Mouse (Mus musculus) midbrain, postnatal 0 days (tissue): ENCODE measurements around the gene Shld2. TPM values are rescaled to one million over a fixed set of nuclear protein-coding genes. Genes with fewer than 3 reads are reported as not detected.
A peak's percentile ranks its signal among the peaks of the same experiment; 100 is the strongest.

Experiments
- ATAC-seq: fragments of 200-750 bp; cut with Nextera tagmentation; 2 replicates; pipeline ENCODE4 v1.8.0; 2017; ENCODE audit warnings: moderate number of reproducible peaks, mild to moderate bottlenecking, moderate TSS enrichment, moderate library complexity; ENCODE audit not compliant: low FRiP score
- DNase-seq: peaks from one replicate; pipeline ENCODE4 v3.0.0-alpha.2; 2015; ENCODE audit warnings: low spot score
- H3K27ac ChIP-seq: fragments of 300-500 bp; sonication (generic); 2 replicates; pipeline ENCODE4 v1.5.1; 2014; ENCODE audit warnings: low read depth, mild to moderate bottlenecking, low read length, mixed read lengths
- H3K27me3 ChIP-seq: fragments of 300-500 bp; sonication (generic); 2 replicates; pipeline ENCODE4 v1.6.1; 2014; ENCODE audit warnings: low read length, control low read depth, mixed read lengths; ENCODE audit not compliant: insufficient read depth
- H3K36me3 ChIP-seq: fragments of 300-500 bp; sonication (generic); 2 replicates; pipeline ENCODE4 v1.6.1; 2014; ENCODE audit warnings: low read length, control low read depth, mixed read lengths; ENCODE audit not compliant: insufficient read depth
- H3K4me1 ChIP-seq: fragments of 300-500 bp; sonication (generic); 2 replicates; pipeline ENCODE4 v1.6.1; 2014; ENCODE audit warnings: mild to moderate bottlenecking, control low read depth, antibody characterized with exemption, low read length, mixed read lengths; ENCODE audit not compliant: insufficient read depth
- H3K4me2 ChIP-seq: fragments of 300-500 bp; sonication (generic); 2 replicates; pipeline ENCODE4 v1.6.1; 2014; ENCODE audit warnings: low read depth, mild to moderate bottlenecking, low read length, mixed read lengths; ENCODE audit not compliant: poor library complexity, severe bottlenecking
- H3K4me3 ChIP-seq: fragments of 300-500 bp; sonication (generic); 2 replicates; pipeline ENCODE4 v1.5.1; 2014; ENCODE audit warnings: low read depth, mild to moderate bottlenecking, low read length, moderate library complexity
- H3K9ac ChIP-seq: fragments of 300-500 bp; sonication (generic); replicated peaks from 2 replicates; pipeline ENCODE4 v1.6.1; 2014; ENCODE audit warnings: mild to moderate bottlenecking, low read length, moderate library complexity, mixed read lengths; ENCODE audit not compliant: poor library complexity, severe bottlenecking
- H3K9me3 ChIP-seq: fragments of 300-500 bp; sonication (generic); 2 replicates; pipeline ENCODE4 v1.6.1; 2016; ENCODE audit warnings: low read length, control low read depth
- CTCF ChIP-seq: IDR thresholded peaks from 2 replicates; pipeline ENCODE4 v1.5.1; 2016; ENCODE audit warnings: antibody characterized with exemption, mild to moderate bottlenecking
- WGBS: fragments of 180-500 bp; shearing (Covaris S2); extraction: QIAGEN DNeasy Blood & Tissue Kit; methylation state at CpG from one replicate; pipeline ENCODE4 v1.1.7; 2014; 5-methylcytosine and 5-hydroxymethylcytosine counted together
- polyA plus RNA-seq: library from polyadenylated mRNA; unstranded; fragments of >200 nt; fragmentation: Nextera tagmentation; extraction: Ambion mirVana; gene quantifications from 2 replicates; pipeline ENCODE4 v1.2.1, GENCODE M21; 2015
- total RNA-seq: library from RNA; depleted of rRNA; stranded (reverse); fragments of >200 nt; gene quantifications from 2 replicates; pipeline ENCODE4 v1.2.3, GENCODE M21; 2014

The Shld2 gene
- total and polyA plus RNA-seq, 2 experiments from 2014 or later: 6.4 to 8.5 TPM

GRCm38 (mm10) chr14:34220426-34220825 is 89.9 kb downstream of the Shld2 start:
- no peaks in the 10 kb centered on the region for H3K9me3 ChIP-seq
- H3K36me3 ChIP-seq: no peaks in the 10 kb centered on the region
- peak overlapping the region; percentile 50; the same call in 1 of the 2 replicates for H3K4me2 ChIP-seq
- ATAC-seq (no peak), DNase-seq (no peak)
- 82% methylated on average over 5 of the region's 5 CpGs for WGBS
- H3K27ac ChIP-seq: no peak overlapping the region
- peaks cover 13% of the 10 kb centered on the region; the same call in 1 of the 2 replicates for H3K27me3 ChIP-seq
- H3K4me3 ChIP-seq: no peak overlapping the region
- TF ChIP-seq CTCF: no peak
- H3K9ac ChIP-seq: no peak overlapping the region
- H3K4me1 ChIP-seq: no peaks in the 10 kb centered on the region

GRCm38 (mm10) chr14:34219786-34220198 is 90.5 kb downstream of the Shld2 start:
- Histone ChIP-seq H3K4me1 (no peaks in the 10 kb centered on the region), H3K27ac (no peak overlapping the region), H3K4me3 (peak overlapping the region; percentile 21), H3K27me3 (peaks cover 13% of the 10 kb centered on the region; the same call in 1 of the 2 replicates), H3K36me3 (no peaks in the 10 kb centered on the region), H3K4me2 (peak overlapping the region; percentile 50), H3K9me3 (no peaks in the 10 kb centered on the region), H3K9ac (no peak overlapping the region)
- DNase-seq: no peak
- TF ChIP-seq CTCF: no peak
- ATAC-seq: no peak
- 8% methylated on average over 25 of the region's 29 CpGs for WGBS

GRCm38 (mm10) chr14:34219295-34219694 is 91.0 kb downstream of the Shld2 start, which contains the start of gene Syt15:
Gene Syt15, plus strand, starts transcription at chr14:34219595.
- Histone ChIP-seq H3K27ac (no peak within 1 kb of the TSS), H3K9me3 (no peaks in the 10 kb centered on the region), H3K4me2 (peak within 1 kb of the TSS; percentile 50), H3K4me1 (no peaks in the 10 kb centered on the region), H3K36me3 (no peaks in the 10 kb centered on the region), H3K4me3 (peak within 1 kb of the TSS; percentile 21), H3K9ac (no peak within 1 kb of the TSS), H3K27me3 (peaks cover 13% of the 10 kb centered on the region; the same call in 1 of the 2 replicates)
- 84% methylated on average over 6 of the region's 6 CpGs for WGBS
- DNase-seq (no peak), ATAC-seq (no peak)
- TF ChIP-seq CTCF: no peak

- no peaks in the 10 kb centered on the region for H3K36me3 ChIP-seq
- no peaks in the 10 kb centered on the region for H3K9me3 ChIP-seq
- no peak for TF ChIP-seq CTCF
- H3K27me3 ChIP-seq: peaks cover 9% of the 10 kb centered on the region; the same call in 1 of the 2 replicates
- H3K9ac ChIP-seq: no peak overlapping the region
- H3K4me2 ChIP-seq: no peak overlapping the region
- no peaks in the 10 kb centered on the region for H3K4me1 ChIP-seq
- no peak overlapping the region for H3K27ac ChIP-seq
- no peak for ATAC-seq
- WGBS: 63% methylated on average over 6 of the region's 6 CpGs
- no peak overlapping the region for H3K4me3 ChIP-seq
- DNase-seq: peak; percentile 47
Observed at GRCm38 (mm10) chr14:34215451-34216127, 94.7 kb downstream of the Shld2 start.

GRCm38 (mm10) chr14:34209942-34210341 is 100.4 kb downstream of the Shld2 start:
- WGBS: 88% methylated on average over 4 of the region's 4 CpGs

GRCm38 (mm10) chr14:34209080-34209479 is 101.2 kb downstream of the Shld2 start:
- H3K9ac ChIP-seq: no peak overlapping the region
- DNase-seq (no peak), ATAC-seq (no peak)
- no peak for TF ChIP-seq CTCF
- no peak overlapping the region for H3K4me3 ChIP-seq
- H3K9me3 ChIP-seq: no peaks in the 10 kb centered on the region
- no peaks in the 10 kb centered on the region for H3K4me1 ChIP-seq
- no peak overlapping the region for H3K27ac ChIP-seq
- H3K27me3 ChIP-seq: no peaks in the 10 kb centered on the region
- no peaks in the 10 kb centered on the region for H3K36me3 ChIP-seq
- 51% methylated on average over 4 of the region's 4 CpGs for WGBS
- H3K4me2 ChIP-seq: no peak overlapping the region

More at GRCm38 (mm10) chr14:34209942-34210341, 100.4 kb downstream of the Shld2 start:
- Histone ChIP-seq H3K4me2 (no peak overlapping the region), H3K27ac (no peak overlapping the region), H3K4me1 (no peaks in the 10 kb centered on the region), H3K36me3 (no peaks in the 10 kb centered on the region), H3K9me3 (no peaks in the 10 kb centered on the region), H3K4me3 (no peak overlapping the region), H3K9ac (no peak overlapping the region), H3K27me3 (no peaks in the 10 kb centered on the region)
- TF ChIP-seq CTCF: no peak
- DNase-seq: no peak
- ATAC-seq: no peak
